Mouse (Mus musculus) small intestine, adult 2 months (tissue): ENCODE measurements around the gene Gm11562. TPM values are rescaled to one million over a fixed set of nuclear protein-coding genes. Genes with fewer than 3 reads are reported as not detected.
"Not testable (repeated sequence)": the region's sequence is repeated elsewhere in the genome, so short reads cannot be mapped to it uniquely, and the experiment has no call there.

Source experiments
- H3K27ac ChIP-seq: fragments of 200-500 bp; 2 replicates; pipeline ENCODE4 v1.5.1; 2012; ENCODE audit warnings: low read depth, low read length, control low read depth, inconsistent platforms; ENCODE audit not compliant: insufficient read depth
- H3K27me3 ChIP-seq: fragments of 200-500 bp; 2 replicates; pipeline ENCODE4 v1.6.1; 2012; ENCODE audit warnings: mild to moderate bottlenecking, moderate library complexity, low read length, inconsistent platforms; ENCODE audit not compliant: control insufficient read depth, insufficient read depth
- H3K36me3 ChIP-seq: fragments of 200-500 bp; 2 replicates; pipeline ENCODE4 v1.6.1; 2012; ENCODE audit warnings: mild to moderate bottlenecking, low read length, control low read depth, inconsistent platforms; ENCODE audit not compliant: control insufficient read depth, insufficient read depth
- H3K4me1 ChIP-seq: fragments of 200-500 bp; 2 replicates; pipeline ENCODE4 v1.6.1; 2012; ENCODE audit warnings: low read length, inconsistent platforms, mixed read lengths; ENCODE audit not compliant: control insufficient read depth, insufficient read depth, insufficient read length
- H3K4me3 ChIP-seq: fragments of 200-500 bp; 2 replicates; pipeline ENCODE4 v1.5.1; 2012; ENCODE audit warnings: low read depth, mild to moderate bottlenecking, control low read depth, inconsistent platforms, low read length, moderate library complexity
- CTCF ChIP-seq: fragments of 200-500 bp; IDR thresholded peaks from 2 replicates; pipeline ENCODE4 v1.5.1; 2012; ENCODE audit warnings: low read depth, mild to moderate bottlenecking, control low read depth, inconsistent platforms, low read length, moderate library complexity, mixed read lengths; ENCODE audit not compliant: insufficient replicate concordance, insufficient read length; ENCODE audit errors: extremely low read depth
- POLR2A ChIP-seq: fragments of 200-500 bp; IDR thresholded peaks from 2 replicates; pipeline ENCODE4 v1.6.1; 2012; ENCODE audit warnings: low read depth, mild to moderate bottlenecking, control low read depth, inconsistent platforms, low read length, moderate library complexity
- WGBS: fragments of 180-500 bp; shearing (Covaris S2); methylation state at CpG from one replicate; pipeline ENCODE4 v1.1.7; 2018; 5-methylcytosine and 5-hydroxymethylcytosine counted together
- polyA plus RNA-seq: library from polyadenylated mRNA; depleted of rRNA; stranded (reverse); fragments of >200 nt; gene quantifications from 2 replicates; pipeline ENCODE4 v1.2.3, GENCODE M21; 2012

Gene Gm11562
- polyA plus RNA-seq, 1 experiment, result 1.9 TPM

DNA sequence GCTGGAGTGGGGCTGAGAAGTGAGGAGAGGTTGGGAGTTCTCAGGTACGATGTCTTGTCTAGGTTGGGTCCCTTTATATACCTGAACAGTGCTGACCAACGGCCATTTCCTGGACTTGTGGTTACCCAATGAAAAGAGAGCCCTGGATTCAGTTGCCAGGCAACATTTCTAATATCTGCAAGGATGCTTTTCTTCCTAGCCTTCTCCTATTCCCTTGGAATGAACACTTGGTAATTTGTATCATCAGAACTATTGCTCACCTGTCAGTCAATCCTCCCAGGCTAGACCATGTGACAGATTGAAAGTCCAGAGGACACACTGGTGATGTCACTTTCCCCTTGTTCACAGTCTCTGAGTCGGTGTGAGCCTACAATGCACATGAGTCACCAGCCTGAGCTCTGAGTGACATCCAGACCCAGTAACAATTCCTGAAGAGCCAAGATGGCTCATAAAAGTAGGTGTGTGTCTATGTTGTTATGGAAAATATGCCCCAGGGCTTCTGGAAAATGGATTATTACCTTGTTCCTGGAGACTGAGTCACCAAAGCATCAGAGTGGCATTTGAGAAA lies 5.4 kb downstream of the Gm11562 start, which contains the start of gene Krtap2-4:
Gene Krtap2-4 (minus strand): TSS at position 51 of the 568 bp plus-strand sequence.
- no peaks in the 10 kb centered on the region for H3K27me3 ChIP-seq
- TF ChIP-seq CTCF (no peak), POLR2A (no peak)
- 41% methylated on average over 3 of the region's 3 CpGs for WGBS
- H3K4me1 ChIP-seq, result peaks cover 3% of the 10 kb centered on the region; the same call in 1 of the 2 replicates
- no peak within 1 kb of the TSS for H3K4me3 ChIP-seq
- no peak within 1 kb of the TSS for H3K27ac ChIP-seq
- H3K36me3 ChIP-seq, result no peaks in the 10 kb centered on the region

- H3K36me3 ChIP-seq, H3K27ac ChIP-seq: not testable (repeated sequence)
- WGBS, result 53% methylated on average over 2 of the region's 2 CpGs
These were observed 10.1 kb downstream of the Gm11562 start, which contains the start of gene Gm11937 for GRCm38 (mm10) chr11:99610089-99610488. Gene Gm11937, minus strand, starts transcription at chr11:99610189.

DNA sequence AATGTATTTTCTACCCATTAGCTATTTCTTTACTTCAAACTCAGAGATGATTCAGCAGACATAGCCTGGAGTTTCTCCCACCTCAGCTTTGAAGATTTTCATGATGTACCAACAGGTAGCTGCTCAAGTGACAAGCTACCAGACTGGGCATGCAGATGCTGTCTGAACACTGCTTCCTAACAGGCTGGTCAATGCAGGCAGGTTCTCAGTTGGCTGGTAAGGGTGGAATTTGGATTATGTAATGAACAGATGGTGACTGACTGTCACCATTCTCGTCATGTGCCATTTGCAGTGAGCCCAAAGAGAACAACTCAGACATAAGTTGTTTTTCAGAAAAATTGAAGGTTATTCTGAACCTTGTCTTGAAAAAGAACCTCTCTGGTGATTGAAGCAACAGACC lies 11.1 kb downstream of the Gm11562 start:
- no peak overlapping the region for H3K4me3 ChIP-seq
- 84% methylated on average over 1 of the region's 1 CpGs for WGBS
- no peaks in the 10 kb centered on the region for H3K27me3 ChIP-seq
- peaks cover 5% of the 10 kb centered on the region; the same call in 1 of the 2 replicates for H3K4me1 ChIP-seq
- H3K27ac ChIP-seq, result no peak overlapping the region
- no peak for TF ChIP-seq POLR2A
- no peak for TF ChIP-seq CTCF
- no peaks in the 10 kb centered on the region for H3K36me3 ChIP-seq

More at GRCm38 (mm10) chr11:99610089-99610488, 10.1 kb downstream of the Gm11562 start, which contains the start of gene Gm11937:
- not testable (repeated sequence) for H3K4me1 ChIP-seq, H3K27me3 ChIP-seq, H3K4me3 ChIP-seq

GRCm38 (mm10) chr11:99603208-99603607 lies 17.0 kb downstream of the Gm11562 start, which contains the start of gene Gm11938:
Gene Gm11938, minus strand, starts transcription at chr11:99603308.
- not testable (repeated sequence) for H3K4me1 ChIP-seq, H3K4me3 ChIP-seq, H3K27me3 ChIP-seq, H3K27ac ChIP-seq, H3K36me3 ChIP-seq
- 28% methylated on average over 1 of the region's 1 CpGs for WGBS

GRCm38 (mm10) chr11:99597742-99598141 lies 22.5 kb downstream of the Gm11562 start, which contains the start of gene Krtap9-3:
Gene Krtap9-3, minus strand, starts transcription at chr11:99598105.
- WGBS, result 55% methylated on average over 6 of the region's 6 CpGs
- H3K27ac ChIP-seq, H3K4me1 ChIP-seq, H3K36me3 ChIP-seq, H3K27me3 ChIP-seq, H3K4me3 ChIP-seq: not testable (repeated sequence)

DNA sequence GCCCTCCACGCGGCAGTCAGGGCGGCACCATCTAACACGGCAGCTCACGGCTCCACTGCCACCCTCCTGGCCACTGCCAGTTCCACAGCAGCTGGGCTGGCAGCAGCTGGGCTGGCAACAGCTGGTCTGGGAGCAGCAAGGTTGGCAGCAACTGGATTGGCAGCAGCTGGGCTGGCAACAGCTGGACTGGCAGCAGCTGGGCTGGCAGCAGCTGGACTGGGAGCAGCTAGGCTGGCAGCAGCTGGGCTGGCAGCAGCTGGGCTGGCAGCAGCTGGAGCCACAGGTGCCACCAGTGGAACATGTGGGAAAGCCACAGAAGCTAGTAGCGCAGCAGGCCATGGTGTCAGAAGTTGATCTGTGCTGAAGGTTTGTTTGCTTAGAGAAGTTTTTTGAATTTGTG lies 29.3 kb downstream of the Gm11562 start, which contains the start of gene Krtap1-3:
Gene Krtap1-3 (minus strand): TSS at position 359 of the 400 bp plus-strand sequence.
- TF ChIP-seq CTCF (no peak), POLR2A (no peak)
- Histone ChIP-seq H3K27me3 (no peaks in the 10 kb centered on the region), H3K4me1 (peaks cover 4% of the 10 kb centered on the region; the same call in 1 of the 2 replicates), H3K4me3 (no peak within 1 kb of the TSS), H3K36me3 (no peaks in the 10 kb centered on the region), H3K27ac (no peak within 1 kb of the TSS)
- 74% methylated on average over 6 of the region's 6 CpGs for WGBS

GRCm38 (mm10) chr11:99585096-99585495 lies 35.1 kb downstream of the Gm11562 start:
- WGBS, result 71% methylated on average over 7 of the region's 7 CpGs
- Histone ChIP-seq H3K27me3 (no peaks in the 10 kb centered on the region), H3K27ac (no peak overlapping the region), H3K36me3 (no peaks in the 10 kb centered on the region), H3K4me3 (no peak overlapping the region), H3K4me1 (no peaks in the 10 kb centered on the region)
- TF ChIP-seq POLR2A (no peak), CTCF (no peak)
